Mouse (Mus musculus) liver (tissue): ENCODE data around the gene Gm17304.
A peak's percentile ranks its signal among the peaks of the same experiment; 100 is the strongest.

Experiments
- DNase-seq: peaks from one replicate; pipeline ENCODE4 v3.0.0-alpha.2; 2020; ENCODE audit warnings: mixed read lengths

Gene Gm17304

GRCm38 (mm10) chr5:106608798-106609197, at the start of gene Gm17304:
TSS of gene Gm17304 (plus strand) at chr5:106609098.
- DNase-seq, result no peak

DNA sequence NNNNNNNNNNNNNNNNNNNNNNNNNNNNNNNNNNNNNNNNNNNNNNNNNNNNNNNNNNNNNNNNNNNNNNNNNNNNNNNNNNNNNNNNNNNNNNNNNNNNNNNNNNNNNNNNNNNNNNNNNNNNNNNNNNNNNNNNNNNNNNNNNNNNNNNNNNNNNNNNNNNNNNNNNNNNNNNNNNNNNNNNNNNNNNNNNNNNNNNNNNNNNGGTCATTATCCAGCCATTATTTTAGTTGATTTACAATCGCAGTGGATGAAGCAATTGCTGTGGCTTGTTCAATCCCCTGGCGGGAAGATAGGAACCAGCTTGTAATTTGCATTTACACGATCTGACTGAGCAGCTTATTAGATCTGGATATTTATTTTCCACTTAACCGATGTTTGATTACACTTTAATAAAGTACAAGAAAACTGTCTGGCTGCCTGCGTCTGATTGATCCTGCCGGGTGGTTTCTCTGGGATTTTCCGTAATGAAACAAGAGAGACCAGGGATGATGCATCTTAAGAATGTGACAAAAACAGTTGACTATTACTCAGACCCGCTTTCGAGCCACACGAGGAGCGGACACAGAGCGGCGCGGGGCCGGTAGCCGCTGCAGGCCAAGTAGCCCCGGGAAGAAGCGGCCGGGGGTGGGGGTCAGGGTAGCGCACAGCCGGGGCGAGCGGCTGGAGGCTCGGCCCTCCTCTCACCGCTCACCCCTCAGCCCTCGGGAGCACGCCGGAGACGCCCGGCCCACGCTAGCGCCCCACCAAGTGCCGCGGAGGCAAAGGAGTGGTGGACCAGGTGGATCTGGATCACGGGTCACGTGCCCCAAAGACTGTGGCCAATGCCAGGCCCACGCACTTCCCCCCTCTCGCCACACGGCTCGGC, 48.0 kb upstream of the Gm17304 start:
- no peak for DNase-seq

- DNase-seq, result no peak
These were observed 47.4 kb upstream of the Gm17304 start for GRCm38 (mm10) chr5:106561499-106561822.

- DNase-seq, result no peak
These were observed 42.9 kb upstream of the Gm17304 start for GRCm38 (mm10) chr5:106566025-106566424.

DNA sequence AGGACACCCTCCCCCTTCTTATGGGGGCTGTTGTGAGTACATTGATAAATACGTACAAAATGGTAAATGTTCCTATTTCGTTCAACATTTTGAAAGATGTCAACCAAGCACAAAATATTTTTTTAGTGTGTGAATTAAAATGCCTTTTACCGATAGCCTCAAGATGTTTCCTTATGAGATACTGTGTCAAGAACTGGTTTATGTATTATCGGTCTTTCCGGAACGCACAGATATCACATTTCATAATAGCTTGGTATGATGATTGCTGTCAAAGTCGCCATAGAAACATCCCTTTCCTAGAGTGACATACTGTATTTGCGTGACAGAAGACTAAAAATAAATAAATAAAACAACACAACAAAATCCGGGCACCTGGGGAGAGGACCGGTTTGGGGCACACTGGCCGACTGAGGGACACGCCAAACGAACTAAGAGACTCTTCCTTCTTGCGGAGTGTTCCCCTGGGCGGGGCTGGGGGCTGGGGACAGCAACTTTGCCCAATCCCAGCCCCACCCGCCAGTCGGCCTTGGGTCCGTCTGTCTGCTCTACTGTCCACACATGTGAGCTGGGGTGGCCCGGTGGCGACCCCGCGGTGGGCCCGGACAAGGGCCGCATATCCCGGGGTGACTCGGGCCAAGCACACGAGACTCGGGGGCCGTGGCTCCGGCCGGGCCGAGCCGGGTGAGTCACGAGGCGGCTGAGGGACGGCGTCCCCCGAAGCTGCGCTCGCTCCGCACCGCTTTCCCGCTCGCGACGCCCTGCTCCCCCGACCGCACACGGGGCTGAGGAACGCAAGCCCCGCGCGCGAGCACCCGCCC, 34.9 kb upstream of the Gm17304 start:
- DNase-seq, result peak; percentile 16

DNA sequence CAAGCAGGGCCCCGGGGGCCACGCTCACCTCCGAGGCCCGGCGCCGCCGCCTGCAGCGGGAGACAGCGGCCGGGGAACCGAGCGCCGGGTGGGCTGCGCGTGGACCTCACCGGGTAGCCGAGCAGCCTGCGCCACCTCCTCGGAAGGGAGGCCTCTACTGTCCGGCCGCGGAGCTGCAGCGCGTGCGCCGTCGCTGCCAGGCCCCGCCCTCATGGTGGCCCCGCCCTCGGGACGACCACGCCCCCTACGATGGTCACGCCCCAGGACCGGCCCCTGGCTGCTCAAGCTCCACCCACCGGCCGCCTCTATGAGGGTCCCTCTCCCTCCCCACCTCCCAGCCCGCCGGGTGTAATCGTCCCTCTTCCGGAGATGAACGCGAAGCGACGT, 34.3 kb upstream of the Gm17304 start:
- DNase-seq, result peak; percentile 84

- no peak for DNase-seq
These were observed 33.8 kb upstream of the Gm17304 start for GRCm38 (mm10) chr5:106575098-106575497.

- no peak for DNase-seq
These were observed 31.5 kb upstream of the Gm17304 start for GRCm38 (mm10) chr5:106577237-106577888.

- DNase-seq, result no peak
These were observed 28.0 kb upstream of the Gm17304 start for GRCm38 (mm10) chr5:106580943-106581342.

- DNase-seq, result no peak
These were observed 19.9 kb upstream of the Gm17304 start for GRCm38 (mm10) chr5:106589006-106589405.

DNA sequence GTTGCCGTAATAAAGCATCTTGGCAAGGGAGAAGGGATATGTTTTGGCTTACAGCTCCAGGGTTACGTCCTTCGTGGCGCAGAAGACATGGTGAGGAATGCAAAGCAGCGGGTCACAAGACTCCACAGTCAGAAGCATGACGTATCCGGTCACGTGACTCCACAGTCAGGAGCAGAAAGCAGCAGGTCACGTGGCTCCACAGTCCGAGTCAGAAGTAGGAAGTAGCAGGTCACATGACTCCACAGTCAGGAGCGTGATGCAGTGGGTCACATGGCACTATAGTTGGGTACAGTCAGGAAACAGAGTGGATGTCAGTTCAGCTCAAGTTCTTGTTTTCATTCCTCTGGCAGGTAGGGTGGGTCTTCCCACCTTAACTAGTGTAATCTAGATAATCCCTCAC, 19.2 kb upstream of the Gm17304 start:
- no peak for DNase-seq

DNA sequence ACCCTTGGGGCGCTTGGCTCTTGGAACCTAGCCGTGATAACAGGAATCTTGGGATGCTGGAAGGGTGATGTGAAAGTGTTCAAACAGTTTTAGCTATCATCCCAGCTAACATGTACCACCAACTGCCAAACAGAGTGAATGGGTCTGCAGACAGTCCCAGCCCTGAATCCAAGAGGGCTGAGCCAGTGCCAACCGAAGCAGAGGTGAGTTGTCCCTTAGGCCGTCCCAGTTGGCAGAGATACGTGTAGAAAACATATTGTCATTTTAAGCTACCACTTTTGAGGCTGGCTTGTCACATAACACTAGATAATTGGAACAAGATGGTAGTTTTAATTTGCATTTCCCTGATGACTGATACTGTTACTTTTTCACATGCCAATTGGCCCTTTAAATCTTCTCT, 18.2 kb upstream of the Gm17304 start:
- DNase-seq, result no peak

DNA sequence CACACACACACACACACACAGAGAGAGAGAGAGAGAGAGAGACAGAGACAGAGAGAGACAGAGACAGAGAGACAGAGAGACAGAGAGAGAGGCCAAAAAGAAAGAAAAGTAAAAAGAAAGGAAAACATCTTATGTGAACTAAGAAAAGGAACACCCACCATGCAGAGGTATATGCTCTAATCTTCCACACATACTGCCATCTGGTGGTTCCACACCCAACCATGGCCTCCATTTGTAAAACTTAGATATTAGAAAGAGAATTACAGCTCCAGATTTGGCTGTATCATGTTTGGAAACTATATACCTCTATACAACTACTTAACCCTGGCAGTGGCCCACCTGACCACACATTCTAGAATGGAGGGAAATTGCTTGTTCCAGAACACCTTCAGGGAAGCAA, 14.5 kb upstream of the Gm17304 start:
- DNase-seq, result no peak

DNA sequence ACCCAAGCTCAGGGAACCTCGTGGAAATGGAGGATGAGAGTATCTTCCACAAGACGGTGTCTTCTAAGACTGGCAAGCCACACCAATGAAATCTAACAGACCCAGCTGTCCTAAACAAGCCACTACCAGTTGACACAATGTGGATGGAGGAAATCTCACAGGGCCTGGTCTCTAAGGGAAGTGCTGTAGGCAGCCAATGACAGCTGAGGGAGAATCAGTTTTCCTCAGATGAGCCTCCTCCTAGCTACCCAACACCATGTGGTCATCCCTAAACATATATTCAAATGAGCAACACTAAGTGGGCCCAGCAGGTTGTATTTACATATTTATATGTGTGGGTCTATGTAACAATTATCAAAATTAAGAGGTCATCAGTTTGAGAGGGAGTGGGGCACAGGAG, 11.4 kb upstream of the Gm17304 start:
- no peak for DNase-seq

DNA sequence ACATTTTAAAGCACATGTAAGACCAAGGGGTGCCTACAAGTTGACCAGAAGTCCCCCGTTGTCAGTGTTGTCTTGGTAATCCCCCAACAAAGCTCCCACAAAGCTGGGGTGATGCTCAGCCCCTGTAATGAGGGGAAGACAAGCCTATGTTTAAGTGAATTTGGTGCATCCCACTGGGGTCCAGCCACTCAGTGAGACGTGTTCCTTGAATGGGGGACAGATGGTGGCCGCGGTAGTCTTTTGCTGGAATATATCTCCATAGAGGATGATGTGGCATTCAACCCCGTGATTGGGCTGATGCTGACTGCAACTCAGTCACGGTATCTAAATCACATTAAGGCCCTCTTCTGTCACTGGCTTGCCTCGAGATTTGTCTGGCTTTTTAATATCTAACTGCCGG, 9.4 kb upstream of the Gm17304 start:
- no peak for DNase-seq

GRCm38 (mm10) chr5:106604381-106604780, 4.5 kb upstream of the Gm17304 start:
- DNase-seq, result no peak

DNA sequence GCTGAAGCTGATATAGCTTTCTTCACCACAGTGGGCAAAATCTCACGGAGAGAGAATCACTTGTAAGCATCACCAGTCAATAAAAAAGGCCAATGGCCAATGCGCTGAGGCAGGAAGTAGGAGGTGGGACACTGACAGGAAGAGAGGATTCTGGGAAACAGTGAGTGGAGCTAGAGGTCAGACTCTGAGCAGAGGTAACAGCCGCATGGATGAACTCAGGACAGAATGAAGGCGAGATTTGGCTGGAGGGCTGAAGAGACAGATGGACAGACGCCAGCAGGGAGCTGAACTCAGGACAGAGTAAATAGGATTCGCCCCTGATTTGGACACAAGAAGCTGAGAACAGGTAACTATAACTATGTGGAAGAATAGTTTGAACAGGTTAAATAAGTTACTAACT, 3.8 kb upstream of the Gm17304 start:
- no peak for DNase-seq

DNA sequence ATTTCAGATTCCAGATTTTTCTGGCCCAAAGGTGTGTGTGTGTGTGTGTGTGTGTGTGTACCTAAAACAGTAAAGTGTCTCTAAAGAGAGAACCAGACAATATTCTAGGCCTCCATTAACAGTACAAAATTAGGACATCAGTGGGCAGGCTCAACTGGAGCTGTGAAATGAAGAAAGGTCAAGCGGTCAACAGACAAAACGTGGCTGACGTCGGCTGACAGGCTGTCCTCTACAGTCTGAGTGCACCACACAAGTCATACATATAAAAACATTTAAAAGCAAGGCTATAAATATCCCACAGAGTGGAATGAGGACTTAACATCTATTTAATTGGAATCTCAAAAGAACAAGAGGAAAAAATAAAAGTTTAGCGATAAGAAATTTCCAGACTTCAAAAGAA, 1.8 kb upstream of the Gm17304 start:
- DNase-seq, result no peak

DNA sequence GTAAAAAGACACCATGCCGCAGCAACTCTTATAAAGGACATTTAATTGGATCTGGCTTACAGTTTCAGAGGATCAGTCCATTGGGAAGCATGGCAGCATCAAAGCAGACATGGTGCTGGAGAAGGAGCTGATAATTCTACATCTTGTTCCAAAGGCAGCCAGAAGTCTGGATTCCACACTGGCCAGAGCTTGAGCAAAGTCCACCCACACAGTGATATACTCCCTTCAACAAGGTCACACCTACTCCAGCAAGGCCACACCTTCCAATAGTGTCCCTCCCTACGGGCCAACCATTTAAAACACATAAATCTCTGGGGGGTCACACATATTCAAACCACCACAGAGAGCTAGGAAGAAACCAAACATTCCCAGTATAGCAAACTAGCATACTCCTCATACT, 3.3 kb downstream of the Gm17304 start:
- no peak for DNase-seq

- DNase-seq, result no peak
These were observed 5.7 kb downstream of the Gm17304 start for GRCm38 (mm10) chr5:106614570-106614969.

DNA sequence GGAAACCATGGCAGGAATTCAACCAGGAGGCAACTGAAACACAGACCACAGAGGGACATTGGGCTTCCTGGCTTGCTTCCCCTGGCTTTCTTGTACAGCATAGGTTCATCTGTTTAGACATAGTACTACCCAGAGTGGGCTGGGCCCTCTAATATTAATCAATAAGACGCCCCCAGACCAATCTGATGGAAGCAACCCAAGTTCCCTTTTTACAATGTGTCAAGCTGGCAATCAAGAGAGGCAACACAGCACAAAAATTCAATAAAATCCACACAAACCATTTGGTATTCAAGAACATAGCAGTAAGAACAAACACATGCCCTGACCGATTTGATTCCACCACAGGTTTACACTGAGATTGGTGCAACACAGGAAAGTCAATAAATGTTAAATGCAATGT, 6.1 kb downstream of the Gm17304 start:
- DNase-seq, result no peak

DNA sequence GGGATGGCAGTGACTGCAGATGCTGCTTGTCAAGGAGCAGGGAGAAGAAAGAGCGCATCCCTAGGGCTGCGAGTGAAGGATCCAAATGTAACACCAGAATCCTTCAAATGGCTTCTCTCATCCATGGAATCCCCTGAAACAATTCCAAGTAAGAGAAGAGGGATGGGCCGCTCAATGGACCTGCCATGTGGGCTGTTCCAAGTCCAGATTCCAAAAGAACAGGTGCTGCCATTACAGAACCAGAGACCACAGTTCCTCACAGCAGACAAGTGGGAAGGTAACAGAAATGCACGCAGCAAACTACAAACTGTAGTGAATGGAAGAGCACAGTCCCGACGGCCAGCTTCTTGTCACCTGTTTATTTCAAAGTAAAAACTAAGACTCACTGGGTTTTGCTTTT, 11.5 kb downstream of the Gm17304 start:
- DNase-seq, result no peak

GRCm38 (mm10) chr5:106622193-106622592, 13.3 kb downstream of the Gm17304 start:
- no peak for DNase-seq

- DNase-seq, result no peak
These were observed 14.4 kb downstream of the Gm17304 start for GRCm38 (mm10) chr5:106623337-106623736.
